Mouse (Mus musculus): ENCODE results near the gene Wdr43. TPM values are rescaled to one million over a fixed set of nuclear protein-coding genes. Genes with fewer than 3 reads are reported as not detected.

Gene Wdr43
- polyA plus RNA-seq, 1 experiment = 5.0 TPM

- H3K27me3 ChIP-seq (replicated peaks; ENCODE audit: control insufficient read depth, insufficient read depth, low read length) = no peaks in the 10 kb centered on the region
- WGBS = 82% methylated on average over 3 of the region's 3 CpGs
- no peak overlapping the region for H3K27ac ChIP-seq (ENCODE audit: insufficient read depth, low read depth, low read length)
- TF ChIP-seq CTCF (conservative IDR thresholded peaks at IDR 0.05; ENCODE audit: insufficient read depth, insufficient read length, low read depth, low read length) = no peak
- no peak for TF ChIP-seq POLR2A (IDR thresholded peaks at IDR 0.05; ENCODE audit: low read depth, low read length)
- DNase-seq = no peak
- peaks cover 8% of the 10 kb centered on the region for H3K36me3 ChIP-seq (ENCODE audit: control insufficient read depth, insufficient read depth, low read length)
- no peak overlapping the region for H3K4me3 ChIP-seq (ENCODE audit: insufficient read depth, low read depth, low read length)
- H3K4me1 ChIP-seq (ENCODE audit: control insufficient read depth, insufficient read depth, low read length) = 0 out of 2 replicates have a peak, but pooled peaks cover 5% of the 10 kb centered on the region
These were observed 26.5 kb downstream of the Wdr43 start for GRCm38 (mm10) chr17:71642190-71642589.

- TF ChIP-seq CTCF (conservative IDR thresholded peaks at IDR 0.05; ENCODE audit: insufficient read depth, insufficient read length, low read depth, low read length) (no peak), POLR2A (IDR thresholded peaks at IDR 0.05; ENCODE audit: low read depth, low read length) (no peak)
- no peak overlapping the region for H3K4me3 ChIP-seq (ENCODE audit: insufficient read depth, low read depth, low read length)
- no peak overlapping the region for H3K27ac ChIP-seq (ENCODE audit: insufficient read depth, low read depth, low read length)
- no peak for DNase-seq
- no peaks in the 10 kb centered on the region for H3K4me1 ChIP-seq (ENCODE audit: control insufficient read depth, insufficient read depth, low read length)
- no peaks in the 10 kb centered on the region for H3K36me3 ChIP-seq (ENCODE audit: control insufficient read depth, insufficient read depth, low read length)
- 85% methylated on average over 9 of the region's 9 CpGs for whole genome bisulfite sequencing
- no peaks in the 10 kb centered on the region for H3K27me3 ChIP-seq (replicated peaks; ENCODE audit: control insufficient read depth, insufficient read depth, low read length)
These were observed 34.3 kb downstream of the Wdr43 start for GRCm38 (mm10) chr17:71650011-71650410.

DNA sequence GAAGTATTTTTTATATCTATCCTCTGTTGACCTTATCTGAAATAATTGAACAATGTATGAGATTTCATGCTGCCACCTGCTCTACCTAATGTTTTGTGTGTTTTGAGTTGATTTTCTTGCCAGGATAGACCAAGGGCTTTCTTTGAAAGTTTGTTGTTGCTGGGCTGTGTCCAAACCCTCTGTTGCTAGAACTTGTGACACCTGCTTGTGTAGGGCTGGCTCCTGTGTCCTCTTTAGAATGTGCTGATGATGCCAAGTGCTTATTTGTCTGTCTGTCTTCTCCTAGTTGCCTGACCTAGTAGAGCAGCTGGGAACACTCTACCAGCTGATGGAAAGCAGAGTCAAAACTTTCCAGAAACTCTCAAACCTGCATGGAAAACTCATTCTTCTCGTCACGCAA, 36.8 kb downstream of the Wdr43 start:
- Histone ChIP-seq H3K36me3 (ENCODE audit: control insufficient read depth, insufficient read depth, low read length) (peaks cover 4% of the 10 kb centered on the region; the same call in 1 of the 2 replicates), H3K4me1 (ENCODE audit: control insufficient read depth, insufficient read depth, low read length) (no peaks in the 10 kb centered on the region), H3K27ac (ENCODE audit: insufficient read depth, low read depth, low read length) (no peak overlapping the region), H3K4me3 (ENCODE audit: insufficient read depth, low read depth, low read length) (no peak overlapping the region), H3K27me3 (replicated peaks; ENCODE audit: control insufficient read depth, insufficient read depth, low read length) (no peaks in the 10 kb centered on the region)
- DNase-seq = no peak
- TF ChIP-seq POLR2A (IDR thresholded peaks at IDR 0.05; ENCODE audit: low read depth, low read length) = no peak
- no peak for TF ChIP-seq CTCF (conservative IDR thresholded peaks at IDR 0.05; ENCODE audit: insufficient read depth, insufficient read length, low read depth, low read length)
- WGBS = 91% methylated on average over 2 of the region's 2 CpGs

GRCm38 (mm10) chr17:71652934-71653333, 37.2 kb downstream of the Wdr43 start:
- Histone ChIP-seq H3K36me3 (ENCODE audit: control insufficient read depth, insufficient read depth, low read length) (peaks cover 5% of the 10 kb centered on the region; the same call in 1 of the 2 replicates), H3K4me1 (ENCODE audit: control insufficient read depth, insufficient read depth, low read length) (no peaks in the 10 kb centered on the region), H3K4me3 (ENCODE audit: insufficient read depth, low read depth, low read length) (no peak overlapping the region), H3K27me3 (replicated peaks; ENCODE audit: control insufficient read depth, insufficient read depth, low read length) (no peaks in the 10 kb centered on the region), H3K27ac (ENCODE audit: insufficient read depth, low read depth, low read length) (no peak overlapping the region)
- WGBS = 83% methylated on average over 5 of the region's 5 CpGs
- no peak for DNase-seq
- TF ChIP-seq CTCF (conservative IDR thresholded peaks at IDR 0.05; ENCODE audit: insufficient read depth, insufficient read length, low read depth, low read length) (no peak), POLR2A (IDR thresholded peaks at IDR 0.05; ENCODE audit: low read depth, low read length) (no peak)

DNA sequence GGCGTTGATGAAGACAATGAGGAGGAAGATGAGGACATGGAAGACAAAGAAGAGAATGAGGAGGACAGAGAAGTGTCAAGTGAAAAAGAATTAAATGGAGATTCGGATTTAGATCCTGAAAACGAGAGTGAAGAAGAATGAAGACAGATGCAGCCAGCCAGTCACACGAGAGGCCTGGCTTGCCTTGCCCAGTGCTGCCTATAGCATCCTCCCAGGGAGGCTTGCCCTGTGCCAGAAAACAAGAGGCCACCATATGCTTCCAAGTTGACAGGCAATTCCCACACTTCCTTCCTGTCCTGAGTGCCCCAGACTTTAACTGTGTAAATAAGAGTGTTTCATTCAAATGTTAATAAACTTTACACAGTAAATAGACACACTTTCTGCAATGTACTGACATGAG, 41.8 kb downstream of the Wdr43 start:
- no peaks in the 10 kb centered on the region for H3K27me3 ChIP-seq (replicated peaks; ENCODE audit: control insufficient read depth, insufficient read depth, low read length)
- 89% methylated on average over 4 of the region's 4 CpGs for WGBS
- TF ChIP-seq CTCF (conservative IDR thresholded peaks at IDR 0.05; ENCODE audit: insufficient read depth, insufficient read length, low read depth, low read length) (no peak), POLR2A (IDR thresholded peaks at IDR 0.05; ENCODE audit: low read depth, low read length) (no peak)
- peaks cover 5% of the 10 kb centered on the region; the same call in 1 of the 2 replicates for H3K36me3 ChIP-seq (ENCODE audit: control insufficient read depth, insufficient read depth, low read length)
- H3K4me3 ChIP-seq (ENCODE audit: insufficient read depth, low read depth, low read length) = no peak overlapping the region
- no peak for DNase-seq
- H3K27ac ChIP-seq (ENCODE audit: insufficient read depth, low read depth, low read length) = no peak overlapping the region
- H3K4me1 ChIP-seq (ENCODE audit: control insufficient read depth, insufficient read depth, low read length) = no peaks in the 10 kb centered on the region

DNA sequence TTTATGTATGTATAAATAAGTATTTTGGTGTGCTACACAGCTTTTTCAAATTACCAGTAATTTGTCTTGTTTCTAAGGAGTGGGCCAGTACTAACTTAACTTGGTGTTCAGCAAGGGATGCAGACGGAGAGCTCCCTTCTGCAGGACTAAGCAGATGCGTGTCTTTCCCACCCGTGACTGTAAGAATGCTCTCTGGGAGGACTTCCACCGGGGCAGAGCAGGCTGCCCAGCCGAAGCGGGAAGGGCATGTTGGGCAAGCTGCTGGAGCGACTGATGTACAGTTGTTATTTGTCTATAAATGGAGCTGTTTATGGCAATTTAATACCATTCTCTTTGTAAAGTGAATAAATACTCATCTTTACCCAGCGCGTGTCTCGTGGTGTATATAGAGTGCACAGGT, 43.0 kb downstream of the Wdr43 start:
- H3K27ac ChIP-seq (ENCODE audit: insufficient read depth, low read depth, low read length) = no peak overlapping the region
- no peak for DNase-seq
- no peaks in the 10 kb centered on the region for H3K27me3 ChIP-seq (replicated peaks; ENCODE audit: control insufficient read depth, insufficient read depth, low read length)
- H3K4me1 ChIP-seq (ENCODE audit: control insufficient read depth, insufficient read depth, low read length) = no peaks in the 10 kb centered on the region
- 93% methylated on average over 10 of the region's 10 CpGs for WGBS
- TF ChIP-seq CTCF (conservative IDR thresholded peaks at IDR 0.05; ENCODE audit: insufficient read depth, insufficient read length, low read depth, low read length) = no peak
- TF ChIP-seq POLR2A (IDR thresholded peaks at IDR 0.05; ENCODE audit: low read depth, low read length) = no peak
- H3K36me3 ChIP-seq (ENCODE audit: control insufficient read depth, insufficient read depth, low read length) = peaks cover 5% of the 10 kb centered on the region; the same call in 1 of the 2 replicates
- no peak overlapping the region for H3K4me3 ChIP-seq (ENCODE audit: insufficient read depth, low read depth, low read length)

- TF ChIP-seq POLR2A (IDR thresholded peaks at IDR 0.05; ENCODE audit: low read depth, low read length) = no peak
- no peak for TF ChIP-seq CTCF (conservative IDR thresholded peaks at IDR 0.05; ENCODE audit: insufficient read depth, insufficient read length, low read depth, low read length)
- WGBS = 54% methylated on average over 1 of the region's 1 CpGs
- DNase-seq = no peak
- no peaks in the 10 kb centered on the region for H3K27me3 ChIP-seq (replicated peaks; ENCODE audit: control insufficient read depth, insufficient read depth, low read length)
- no peak overlapping the region for H3K4me3 ChIP-seq (ENCODE audit: insufficient read depth, low read depth, low read length)
- no peak overlapping the region for H3K27ac ChIP-seq (ENCODE audit: insufficient read depth, low read depth, low read length)
- no peaks in the 10 kb centered on the region for H3K4me1 ChIP-seq (ENCODE audit: control insufficient read depth, insufficient read depth, low read length)
- H3K36me3 ChIP-seq (ENCODE audit: control insufficient read depth, insufficient read depth, low read length) = peaks cover 5% of the 10 kb centered on the region; the same call in 1 of the 2 replicates
These were observed 44.7 kb downstream of the Wdr43 start for GRCm38 (mm10) chr17:71660390-71660789.
